Mouse (Mus musculus): ENCODE data around the gene Gm49391.
"Not testable (repeated sequence)": the region's sequence is repeated elsewhere in the genome, so short reads cannot be mapped to it uniquely, and the experiment has no call there.

The Gm49391 gene

GRCm38 (mm10) chr13:60936500-60936901, at the start of gene Gm49391, which contains the start of gene Ctla2a:
Gene Gm49391 (minus strand): TSS chr13:60936571.
Gene Ctla2a (minus strand): TSS chr13:60936625.
- DNase-seq (ENCODE audit: low spot score) = no peak

- not testable (repeated sequence) for DNase-seq (ENCODE audit: low spot score)
Measured at GRCm38 (mm10) chr13:60972319-60972718, 35.9 kb upstream of the Gm49391 start.

GRCm38 (mm10) chr13:60963985-60964384, 27.6 kb upstream of the Gm49391 start:
- DNase-seq (ENCODE audit: low spot score) = not testable (repeated sequence)

- no peak for DNase-seq (ENCODE audit: low spot score)
Measured at GRCm38 (mm10) chr13:60961706-60962105, 25.3 kb upstream of the Gm49391 start.

GRCm38 (mm10) chr13:60941884-60942283, 5.5 kb upstream of the Gm49391 start, which contains the start of gene Tpbpa:
Gene Tpbpa (minus strand): TSS chr13:60941984.
- not testable (repeated sequence) for DNase-seq (ENCODE audit: low spot score)

GRCm38 (mm10) chr13:60935490-60935889, 881 bp downstream of the Gm49391 start, which contains the start of gene Gm49393:
Gene Gm49393 (minus strand): TSS chr13:60935590.
- not testable (repeated sequence) for DNase-seq (ENCODE audit: low spot score)

- DNase-seq (ENCODE audit: low spot score) = not testable (repeated sequence)
Measured at GRCm38 (mm10) chr13:60904780-60905179, 31.6 kb downstream of the Gm49391 start, which contains the start of gene Tpbpb. Gene Tpbpb (minus strand): TSS chr13:60904880.

- peak; percentile 6 for DNase-seq (ENCODE audit: low spot score)
Measured at GRCm38 (mm10) chr13:60897328-60897727, 39.0 kb downstream of the Gm49391 start, which contains the start of gene Ctla2b. Gene Ctla2b (minus strand): TSS chr13:60897447.

- DNase-seq (ENCODE audit: low spot score) = not testable (repeated sequence)
Measured at GRCm38 (mm10) chr13:60896794-60897193, 39.6 kb downstream of the Gm49391 start, which contains the start of gene Gm49392. Gene Gm49392 (minus strand): TSS chr13:60896894.

- no peak for DNase-seq (ENCODE audit: low spot score)
Measured at GRCm38 (mm10) chr13:60895406-60896160, 40.8 kb downstream of the Gm49391 start.

- no peak for DNase-seq (ENCODE audit: low spot score)
Measured at GRCm38 (mm10) chr13:60892301-60892700, 44.1 kb downstream of the Gm49391 start.

- DNase-seq (ENCODE audit: low spot score) = no peak
Measured at GRCm38 (mm10) chr13:60864281-60864680, 72.1 kb downstream of the Gm49391 start, which contains the start of gene 4930486L24Rik. Gene 4930486L24Rik (minus strand): TSS chr13:60864475.

GRCm38 (mm10) chr13:60848241-60849120, 87.9 kb downstream of the Gm49391 start:
- DNase-seq (ENCODE audit: low spot score) = no peak
